Mouse (Mus musculus) G1E (cell line): ENCODE data around the gene Adgra3.

ENCODE experiments used
- CTCF ChIP-seq: IDR thresholded peaks from 2 replicates; pipeline ENCODE4 v1.5.1; 2012; ENCODE audit warnings: low read depth, low read length, inconsistent platforms, mixed read lengths
- GATA1 ChIP-seq: IDR thresholded peaks from 2 replicates; pipeline ENCODE4 v1.6.1; 2012; ENCODE audit warnings: borderline replicate concordance, low read length, inconsistent platforms, mixed read lengths
- GATA2 ChIP-seq: IDR thresholded peaks from 2 replicates; pipeline ENCODE4 v1.6.1; 2012; ENCODE audit warnings: low read depth, low read length, inconsistent platforms, borderline replicate concordance
- TAL1 ChIP-seq: conservative IDR thresholded peaks from 2 replicates; pipeline ENCODE4 v1.6.1; 2012; ENCODE audit warnings: low read depth, low read length, inconsistent platforms, mixed read lengths

DNA sequence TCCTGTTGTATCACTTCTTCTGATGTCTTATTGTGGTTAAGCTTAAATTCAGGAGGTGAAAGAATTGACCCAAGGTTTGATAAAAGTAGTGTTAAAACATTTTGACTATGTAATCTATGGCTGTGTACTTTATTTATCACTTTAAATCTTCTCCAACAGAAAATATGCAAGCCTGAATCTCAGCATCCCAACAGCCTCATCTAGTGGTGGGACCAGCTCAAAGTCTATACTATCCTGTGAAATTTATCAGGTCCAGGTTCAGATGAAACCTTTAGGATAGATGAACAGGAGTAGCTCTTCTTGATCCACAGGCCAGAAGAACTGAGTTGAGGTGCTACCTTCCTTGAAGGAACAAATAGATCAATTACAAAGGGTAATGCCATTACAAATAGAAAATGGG lies 134.1 kb downstream of the Adgra3 start:
- TF ChIP-seq CTCF (no peak), GATA1 (no peak), TAL1 (no peak), GATA2 (no peak)
